Mouse (Mus musculus): Measurements from ENCODE around the gene Pla1a. TPM values are rescaled to one million over a fixed set of nuclear protein-coding genes. Genes with fewer than 3 reads are reported as not detected.

The Pla1a gene
- polyA plus RNA-seq, 1 experiment from 2014 or later, result 0.38 TPM

DNA sequence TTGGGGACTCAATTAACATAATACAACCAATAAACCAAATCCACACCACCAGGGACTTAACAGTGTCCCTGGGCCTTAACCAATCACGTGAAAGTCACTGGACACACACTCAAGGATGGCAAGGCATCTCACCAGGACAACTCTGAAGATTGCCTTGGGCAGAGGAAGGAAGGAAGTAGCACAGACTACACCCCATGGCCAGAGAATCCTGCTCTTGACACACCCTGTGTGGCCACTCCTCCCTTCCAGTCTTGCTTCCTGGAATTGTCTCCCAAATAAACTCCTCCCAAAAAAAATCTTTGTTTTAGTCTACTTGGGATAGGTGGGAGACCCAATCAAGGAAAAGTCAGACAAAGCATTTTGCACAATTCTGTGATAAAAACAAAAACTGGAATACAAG, 12.1 kb upstream of the Pla1a start:
- no peak overlapping the region for H3K4me3 ChIP-seq (replicated peaks; ENCODE audit: low read depth, low read length)
- no peak overlapping the region for H3K9ac ChIP-seq (replicated peaks; ENCODE audit: low read length)
- H3K27me3 ChIP-seq (ENCODE audit: control insufficient read depth, insufficient read depth, low read length), result no peaks in the 10 kb centered on the region
- DNase-seq, result no peak
- no peaks in the 10 kb centered on the region for H3K9me3 ChIP-seq (ENCODE audit: control insufficient read depth, low read length)
- no peak overlapping the region for H3K27ac ChIP-seq (replicated peaks; ENCODE audit: low read depth, low read length)
- no peaks in the 10 kb centered on the region for H3K4me1 ChIP-seq (ENCODE audit: control insufficient read depth, insufficient read depth, low read length)
- H3K4me2 ChIP-seq (ENCODE audit: low read length), result no peak overlapping the region
- peaks cover 64% of the 10 kb centered on the region for H3K36me3 ChIP-seq (ENCODE audit: control insufficient read depth, insufficient read depth, low read length)
- 100% methylated on average over 1 of the region's 1 CpGs for WGBS
- ATAC-seq (ENCODE audit: low FRiP score, low TSS enrichment), result no peak

GRCm38 (mm10) chr16:38443721-38444464, 10.9 kb upstream of the Pla1a start:
- DNase-seq, result no peak

DNA sequence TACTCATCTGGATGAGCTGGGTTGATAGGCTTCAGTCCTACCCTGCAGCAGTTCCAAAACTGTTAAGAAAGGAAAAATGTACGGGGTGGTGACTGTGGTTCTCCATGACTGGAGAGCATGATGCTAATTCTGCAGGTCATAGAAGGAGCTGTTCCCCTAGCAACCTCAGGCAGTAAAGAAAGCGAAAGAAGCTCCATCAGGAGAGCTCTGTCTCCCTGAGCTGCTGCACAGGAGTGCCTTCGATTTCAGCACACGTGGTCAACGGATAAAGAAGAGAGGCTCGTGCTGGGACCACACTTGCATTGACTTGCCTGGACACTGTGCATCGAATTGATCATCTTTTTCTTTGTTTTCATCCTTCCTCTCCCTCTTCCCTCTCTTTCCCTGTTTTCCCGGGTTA, 9.3 kb upstream of the Pla1a start:
- DNase-seq (no peak), ATAC-seq (ENCODE audit: low FRiP score, low TSS enrichment) (no peak)
- Histone ChIP-seq H3K4me2 (ENCODE audit: low read length) (no peak overlapping the region), H3K4me3 (replicated peaks; ENCODE audit: low read depth, low read length) (no peak overlapping the region), H3K27ac (replicated peaks; ENCODE audit: low read depth, low read length) (no peak overlapping the region), H3K27me3 (ENCODE audit: control insufficient read depth, insufficient read depth, low read length) (no peaks in the 10 kb centered on the region), H3K9ac (replicated peaks; ENCODE audit: low read length) (no peak overlapping the region), H3K9me3 (ENCODE audit: control insufficient read depth, low read length) (no peaks in the 10 kb centered on the region), H3K4me1 (ENCODE audit: control insufficient read depth, insufficient read depth, low read length) (no peaks in the 10 kb centered on the region), H3K36me3 (ENCODE audit: control insufficient read depth, insufficient read depth, low read length) (peaks cover 40% of the 10 kb centered on the region)
- WGBS, result 90% methylated on average over 8 of the region's 8 CpGs

More at GRCm38 (mm10) chr16:38443721-38444464, 10.9 kb upstream of the Pla1a start:
- WGBS, result 94% methylated on average over 7 of the region's 7 CpGs
- no peak for ATAC-seq (ENCODE audit: low FRiP score, low TSS enrichment)
- no peaks in the 10 kb centered on the region for H3K4me1 ChIP-seq (ENCODE audit: control insufficient read depth, insufficient read depth, low read length)
- no peak overlapping the region for H3K4me2 ChIP-seq (ENCODE audit: low read length)
- no peaks in the 10 kb centered on the region for H3K27me3 ChIP-seq (ENCODE audit: control insufficient read depth, insufficient read depth, low read length)
- H3K9me3 ChIP-seq (ENCODE audit: control insufficient read depth, low read length), result no peaks in the 10 kb centered on the region
- H3K9ac ChIP-seq (replicated peaks; ENCODE audit: low read length), result no peak overlapping the region
- H3K27ac ChIP-seq (replicated peaks; ENCODE audit: low read depth, low read length), result no peak overlapping the region
- peaks cover 55% of the 10 kb centered on the region for H3K36me3 ChIP-seq (ENCODE audit: control insufficient read depth, insufficient read depth, low read length)
- no peak overlapping the region for H3K4me3 ChIP-seq (replicated peaks; ENCODE audit: low read depth, low read length)

GRCm38 (mm10) chr16:38441611-38442010, 8.7 kb upstream of the Pla1a start:
- Histone ChIP-seq H3K27me3 (ENCODE audit: control insufficient read depth, insufficient read depth, low read length) (no peaks in the 10 kb centered on the region), H3K36me3 (ENCODE audit: control insufficient read depth, insufficient read depth, low read length) (peaks cover 34% of the 10 kb centered on the region), H3K4me3 (replicated peaks; ENCODE audit: low read depth, low read length) (no peak overlapping the region), H3K27ac (replicated peaks; ENCODE audit: low read depth, low read length) (no peak overlapping the region), H3K9ac (replicated peaks; ENCODE audit: low read length) (no peak overlapping the region), H3K9me3 (ENCODE audit: control insufficient read depth, low read length) (no peaks in the 10 kb centered on the region), H3K4me1 (ENCODE audit: control insufficient read depth, insufficient read depth, low read length) (no peaks in the 10 kb centered on the region), H3K4me2 (ENCODE audit: low read length) (no peak overlapping the region)
- DNase-seq, result no peak
- 93% methylated on average over 5 of the region's 5 CpGs for WGBS
- ATAC-seq (ENCODE audit: low FRiP score, low TSS enrichment), result no peak

DNA sequence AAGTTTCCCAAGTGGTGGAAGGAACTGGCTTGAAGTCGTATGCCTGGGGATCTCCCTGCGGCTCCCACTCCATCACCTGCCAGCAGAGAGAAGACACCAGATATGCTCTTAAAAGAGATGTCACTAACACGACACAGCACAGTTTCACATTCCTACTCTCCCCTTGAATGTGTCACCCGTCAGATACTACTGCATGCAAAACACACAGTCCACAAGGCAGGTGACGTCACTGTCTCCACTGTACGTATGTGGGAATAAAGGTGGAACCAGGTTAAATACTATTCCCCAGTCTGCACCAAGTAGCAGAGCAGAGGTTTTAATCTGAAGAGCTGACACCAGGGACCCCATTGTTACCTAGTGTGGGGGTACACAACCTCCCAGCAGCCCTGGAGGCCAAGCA, 7.5 kb upstream of the Pla1a start:
- no peak for DNase-seq
- Histone ChIP-seq H3K27me3 (ENCODE audit: control insufficient read depth, insufficient read depth, low read length) (no peaks in the 10 kb centered on the region), H3K4me2 (ENCODE audit: low read length) (no peak overlapping the region), H3K4me3 (replicated peaks; ENCODE audit: low read depth, low read length) (no peak overlapping the region), H3K9me3 (ENCODE audit: control insufficient read depth, low read length) (no peaks in the 10 kb centered on the region), H3K27ac (replicated peaks; ENCODE audit: low read depth, low read length) (no peak overlapping the region), H3K9ac (replicated peaks; ENCODE audit: low read length) (no peak overlapping the region), H3K4me1 (ENCODE audit: control insufficient read depth, insufficient read depth, low read length) (no peaks in the 10 kb centered on the region), H3K36me3 (ENCODE audit: control insufficient read depth, insufficient read depth, low read length) (peaks cover 22% of the 10 kb centered on the region)
- no peak for ATAC-seq (ENCODE audit: low FRiP score, low TSS enrichment)
- 85% methylated on average over 6 of the region's 6 CpGs for WGBS

- Histone ChIP-seq H3K36me3 (ENCODE audit: control insufficient read depth, insufficient read depth, low read length) (peaks cover 10% of the 10 kb centered on the region), H3K4me1 (ENCODE audit: control insufficient read depth, insufficient read depth, low read length) (no peaks in the 10 kb centered on the region), H3K27me3 (ENCODE audit: control insufficient read depth, insufficient read depth, low read length) (no peaks in the 10 kb centered on the region), H3K27ac (replicated peaks; ENCODE audit: low read depth, low read length) (no peak overlapping the region), H3K4me2 (ENCODE audit: low read length) (no peak overlapping the region), H3K9ac (replicated peaks; ENCODE audit: low read length) (no peak overlapping the region), H3K9me3 (ENCODE audit: control insufficient read depth, low read length) (no peaks in the 10 kb centered on the region), H3K4me3 (replicated peaks; ENCODE audit: low read depth, low read length) (no peak overlapping the region)
- DNase-seq (no peak), ATAC-seq (ENCODE audit: low FRiP score, low TSS enrichment) (no peak)
- 85% methylated on average over 1 of the region's 1 CpGs for WGBS
These were observed 6.2 kb upstream of the Pla1a start for GRCm38 (mm10) chr16:38439190-38439589.

- Histone ChIP-seq H3K4me2 (ENCODE audit: low read length) (no peak overlapping the region), H3K4me1 (ENCODE audit: control insufficient read depth, insufficient read depth, low read length) (no peaks in the 10 kb centered on the region), H3K27ac (replicated peaks; ENCODE audit: low read depth, low read length) (no peak overlapping the region), H3K36me3 (ENCODE audit: control insufficient read depth, insufficient read depth, low read length) (no peaks in the 10 kb centered on the region), H3K27me3 (ENCODE audit: control insufficient read depth, insufficient read depth, low read length) (no peaks in the 10 kb centered on the region), H3K9ac (replicated peaks; ENCODE audit: low read length) (no peak overlapping the region), H3K4me3 (replicated peaks; ENCODE audit: low read depth, low read length) (no peak overlapping the region), H3K9me3 (ENCODE audit: control insufficient read depth, low read length) (no peaks in the 10 kb centered on the region)
- DNase-seq (no peak), ATAC-seq (ENCODE audit: low FRiP score, low TSS enrichment) (no peak)
- WGBS, result 81% methylated on average over 4 of the region's 4 CpGs
These were observed 1.4 kb upstream of the Pla1a start for GRCm38 (mm10) chr16:38434295-38434795.

DNA sequence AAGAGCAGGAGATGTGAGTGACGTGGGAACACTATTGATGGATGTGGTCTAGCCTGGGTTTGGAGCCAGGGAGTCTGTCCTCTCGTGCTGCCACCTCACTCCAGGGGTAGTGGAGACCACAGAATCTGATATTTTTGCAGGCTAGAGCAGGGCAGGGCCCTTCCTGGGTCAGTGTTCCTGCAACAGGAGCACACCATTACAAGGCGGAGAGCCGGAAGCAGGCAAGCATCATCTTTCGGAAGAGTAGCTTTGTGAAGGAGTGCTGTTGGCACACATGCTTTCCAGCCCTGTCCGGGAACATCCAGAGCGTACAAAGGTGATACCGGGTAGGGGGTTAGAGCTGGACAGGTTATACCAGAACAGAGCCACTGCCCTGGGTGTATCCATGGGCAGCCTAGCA, 569 bp upstream of the Pla1a start:
- H3K4me3 ChIP-seq (replicated peaks; ENCODE audit: low read depth, low read length), result no peak overlapping the region
- H3K4me2 ChIP-seq (ENCODE audit: low read length), result no peak overlapping the region
- no peaks in the 10 kb centered on the region for H3K9me3 ChIP-seq (ENCODE audit: control insufficient read depth, low read length)
- DNase-seq (no peak), ATAC-seq (ENCODE audit: low FRiP score, low TSS enrichment) (no peak)
- H3K4me1 ChIP-seq (ENCODE audit: control insufficient read depth, insufficient read depth, low read length), result no peaks in the 10 kb centered on the region
- H3K36me3 ChIP-seq (ENCODE audit: control insufficient read depth, insufficient read depth, low read length), result no peaks in the 10 kb centered on the region
- H3K27ac ChIP-seq (replicated peaks; ENCODE audit: low read depth, low read length), result no peak overlapping the region
- 90% methylated on average over 8 of the region's 8 CpGs for WGBS
- no peaks in the 10 kb centered on the region for H3K27me3 ChIP-seq (ENCODE audit: control insufficient read depth, insufficient read depth, low read length)
- H3K9ac ChIP-seq (replicated peaks; ENCODE audit: low read length), result no peak overlapping the region

- Histone ChIP-seq H3K4me2 (ENCODE audit: low read length) (no peak overlapping the region), H3K27me3 (ENCODE audit: control insufficient read depth, insufficient read depth, low read length) (no peaks in the 10 kb centered on the region), H3K36me3 (ENCODE audit: control insufficient read depth, insufficient read depth, low read length) (no peaks in the 10 kb centered on the region), H3K4me3 (replicated peaks; ENCODE audit: low read depth, low read length) (no peak overlapping the region), H3K9me3 (ENCODE audit: control insufficient read depth, low read length) (no peaks in the 10 kb centered on the region), H3K9ac (replicated peaks; ENCODE audit: low read length) (no peak overlapping the region), H3K4me1 (ENCODE audit: control insufficient read depth, insufficient read depth, low read length) (no peaks in the 10 kb centered on the region), H3K27ac (replicated peaks; ENCODE audit: low read depth, low read length) (no peak overlapping the region)
- ATAC-seq (ENCODE audit: low FRiP score, low TSS enrichment) (no peak), DNase-seq (no peak)
- 37% methylated on average over 13 of the region's 13 CpGs for WGBS
These were observed 1.3 kb downstream of the Pla1a start for GRCm38 (mm10) chr16:38431446-38432185.

Measured in midbrain, embryonic 14.5 days (tissue).